Mouse (Mus musculus) frontal cortex, adult 2 months (tissue): ENCODE measurements around the gene Hdhd3. TPM values are rescaled to one million over a fixed set of nuclear protein-coding genes. Genes with fewer than 3 reads are reported as not detected.
"Not testable (repeated sequence)": the region's sequence is repeated elsewhere in the genome, so short reads cannot be mapped to it uniquely, and the experiment has no call there.

Experiments
- DNase-seq, 2 experiments: peaks; one replicate each; pipeline ENCODE4 v3.0.0; 2022; ENCODE audit warnings: low spot score in 1 of 2; ENCODE audit errors: extremely low spot score in 1 of 2
- polyA plus RNA-seq: library from polyadenylated mRNA; depleted of rRNA; stranded (reverse); fragments of >200 nt; gene quantifications from 2 replicates; pipeline ENCODE4 v1.2.3, GENCODE M21; 2012; rRNA removed

Hdhd3 gene
- polyA plus RNA-seq, 1 experiment, result 6.8 TPM

DNA sequence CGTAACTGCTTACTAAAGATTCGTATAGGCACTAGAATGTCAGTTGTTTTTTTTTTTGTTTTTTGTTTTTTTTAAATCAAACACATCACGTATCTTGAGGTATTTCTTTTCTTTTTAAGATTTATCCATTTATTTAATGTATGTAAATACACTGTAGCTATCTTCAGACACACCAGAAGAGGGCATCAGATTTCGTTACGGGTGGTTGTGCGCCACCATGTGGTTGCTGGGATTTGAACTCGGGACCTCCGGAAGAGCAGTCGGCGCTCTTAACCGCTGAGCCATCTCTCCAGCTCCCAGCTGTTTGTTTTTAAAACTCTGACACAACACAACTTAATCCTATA is 23.7 kb downstream of the Hdhd3 start:
- DNase-seq, result not testable (repeated sequence)

DNA sequence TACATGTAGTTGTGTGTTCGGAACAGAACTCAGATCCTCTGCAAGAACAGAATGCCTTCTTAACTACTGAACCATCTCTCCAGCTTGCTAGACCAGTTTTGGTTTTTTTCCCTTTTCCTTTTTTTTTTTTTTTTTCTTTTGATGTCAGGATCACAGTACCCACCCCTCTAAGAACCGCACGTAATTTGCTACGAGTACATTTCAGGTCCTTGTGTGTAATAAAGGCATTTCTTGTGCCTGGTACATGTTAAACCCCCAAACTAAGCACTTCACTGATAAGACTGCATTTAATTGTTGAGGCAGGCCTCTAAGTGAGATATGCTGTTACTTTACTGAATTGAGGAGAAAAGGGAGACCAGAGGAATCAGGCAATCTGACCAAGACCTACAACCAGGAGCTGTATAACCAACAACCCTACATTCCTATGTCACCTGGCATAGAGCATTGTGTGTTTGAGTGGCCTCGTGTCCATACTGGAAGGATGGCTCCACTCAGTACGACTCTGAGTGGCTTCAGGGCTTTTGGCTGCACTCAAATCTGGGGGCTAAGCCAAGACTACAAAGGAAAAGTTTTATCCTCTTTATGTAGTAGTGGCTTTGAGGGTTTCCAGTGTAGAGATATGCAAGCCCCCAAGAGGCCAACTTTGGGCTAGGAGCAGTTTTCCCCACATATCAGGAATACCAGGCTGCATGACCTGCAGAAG is 25.6 kb downstream of the Hdhd3 start:
- no peak for DNase-seq

DNA sequence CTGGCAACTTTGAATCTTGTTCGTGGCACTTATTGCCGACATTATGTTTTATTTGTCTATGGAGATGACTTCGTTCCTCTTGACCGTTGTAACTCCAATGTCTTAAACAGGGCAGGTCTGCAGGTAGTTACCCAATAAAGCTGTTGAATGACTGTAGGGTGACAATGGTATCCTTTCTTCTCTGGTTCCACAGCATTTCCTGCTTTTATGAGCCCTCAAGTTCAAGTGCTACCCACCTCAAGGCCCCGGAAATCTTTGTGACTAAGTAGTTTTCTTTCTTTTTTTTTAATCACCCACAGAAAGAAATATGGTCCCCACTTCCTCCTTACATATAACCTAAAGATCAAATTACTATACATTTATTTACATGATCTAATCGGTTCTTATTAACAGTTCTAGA is 27.5 kb downstream of the Hdhd3 start:
- DNase-seq, result no peak

DNA sequence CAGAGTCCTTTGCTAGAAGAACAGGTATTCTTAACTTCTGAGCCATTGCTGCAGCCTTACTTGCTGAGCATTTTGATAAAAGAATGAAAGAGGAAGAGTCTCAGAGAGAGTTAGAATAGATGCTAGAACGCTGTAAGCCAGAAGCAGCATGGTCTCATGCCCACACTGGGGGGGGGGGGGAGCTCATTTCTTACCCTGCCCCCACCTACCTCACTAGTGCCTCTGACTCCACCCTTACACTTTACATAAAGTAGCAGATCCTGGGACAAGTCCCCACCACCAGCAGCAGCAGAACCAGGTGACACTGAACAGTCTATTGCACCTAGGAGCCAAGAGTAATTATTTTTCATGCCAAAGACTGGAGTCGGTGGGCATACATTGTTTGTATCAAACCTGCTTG is 28.1 kb downstream of the Hdhd3 start:
- DNase-seq, result no peak

DNA sequence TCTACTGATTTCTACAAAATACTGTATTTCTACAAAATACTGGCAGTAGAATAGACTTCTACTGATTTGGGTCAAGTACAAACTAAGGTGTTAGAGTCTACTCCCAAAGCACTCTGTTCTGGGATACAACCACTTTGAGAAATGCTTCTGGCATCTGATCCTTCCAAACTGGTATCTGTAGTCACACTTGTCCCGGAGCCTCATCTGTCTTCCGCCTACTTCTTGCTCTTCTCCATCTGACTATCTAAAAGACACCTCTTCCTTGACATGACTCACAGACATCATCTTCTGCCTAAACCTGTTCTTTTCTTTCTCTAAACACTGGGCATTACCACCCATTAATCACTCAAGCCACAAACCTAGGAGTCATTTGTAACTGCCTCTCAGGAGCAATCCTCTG is 31.2 kb downstream of the Hdhd3 start:
- DNase-seq, result peak; percentile 38 to 62

DNA sequence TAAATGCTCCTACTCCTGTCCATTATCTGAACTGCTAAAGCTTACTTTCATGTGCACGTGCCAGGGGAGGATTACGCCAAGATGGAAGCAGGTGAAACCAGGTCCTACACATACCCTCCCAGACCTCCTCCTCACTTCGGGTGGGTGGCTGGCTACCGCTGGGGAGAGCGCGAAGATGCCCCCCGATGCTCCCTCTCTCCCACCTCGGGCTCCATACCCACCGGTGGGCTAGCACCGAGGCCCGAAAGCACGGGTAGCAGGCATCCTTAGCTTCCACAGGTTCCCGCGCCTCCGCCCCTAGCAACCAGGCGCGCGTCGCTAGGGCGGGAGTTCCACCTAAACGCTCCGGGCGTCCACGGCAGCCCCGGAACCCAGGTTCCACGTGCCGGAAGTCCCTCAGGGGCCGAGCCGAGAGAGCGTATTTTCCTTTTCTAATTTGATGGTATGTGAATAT is 32.6 kb downstream of the Hdhd3 start, which contains the start of gene Wdr31:
Gene Wdr31 (minus strand): TSS at position 299 of the 454 bp plus-strand sequence.
- DNase-seq, result peak; percentile 46 to 86

DNA sequence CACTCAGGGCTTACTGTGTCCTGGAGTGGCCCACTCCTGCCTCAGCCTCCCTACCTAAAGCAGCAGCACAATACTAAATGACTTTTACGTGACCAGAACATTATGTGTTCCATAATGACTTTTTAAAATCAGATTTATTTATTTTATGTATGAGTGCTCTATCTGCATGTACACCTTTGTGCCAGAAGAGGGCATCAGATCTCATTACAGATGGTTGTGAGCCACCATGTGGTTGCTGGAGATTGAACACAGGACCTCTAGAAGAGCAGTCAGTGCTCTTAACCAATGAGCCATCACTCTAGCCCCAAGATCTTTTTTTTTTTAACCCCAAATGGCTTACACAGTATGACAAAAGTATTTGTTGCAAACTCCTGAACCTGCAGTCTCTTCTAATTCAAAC is 35.1 kb downstream of the Hdhd3 start:
- no peak for DNase-seq

DNA sequence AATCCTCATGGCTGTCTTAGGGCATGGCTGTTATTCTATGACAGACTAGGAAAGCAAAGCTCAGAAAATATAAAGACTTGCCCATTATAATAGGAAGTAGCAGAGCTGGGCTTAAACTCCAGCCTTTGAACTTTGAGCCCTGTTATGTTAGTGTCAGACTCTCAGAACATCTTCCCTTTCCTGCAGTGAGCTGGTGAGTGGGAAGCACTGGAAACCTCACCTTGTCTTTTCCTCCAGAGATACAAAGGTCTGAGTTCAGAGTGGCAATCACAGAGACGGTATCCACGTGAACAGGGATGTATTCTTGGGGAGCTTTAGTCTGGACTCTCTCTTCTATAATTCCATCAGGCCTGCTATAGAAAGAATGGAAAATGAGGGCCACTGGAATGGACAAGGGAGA is 40.1 kb downstream of the Hdhd3 start:
- DNase-seq, result no peak

DNA sequence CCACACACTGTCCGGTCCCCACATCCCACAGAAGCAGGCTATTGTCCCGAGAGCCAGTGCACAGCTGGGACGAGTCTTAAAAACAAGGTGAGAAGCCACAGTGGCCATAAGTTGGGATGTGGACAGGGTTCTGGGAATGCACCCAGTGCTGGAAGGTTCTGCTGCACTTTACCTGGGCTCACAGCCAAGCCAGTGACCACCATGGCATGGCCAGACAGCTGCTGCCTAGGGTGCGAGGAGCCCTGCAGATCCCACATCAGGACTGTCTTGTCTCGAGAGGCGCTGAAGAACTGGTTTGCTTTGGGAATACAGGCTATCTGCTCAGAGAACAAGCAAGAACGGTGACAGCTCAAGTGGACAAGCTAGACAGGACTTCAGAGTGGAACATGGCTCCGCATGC is 42.9 kb downstream of the Hdhd3 start:
- no peak for DNase-seq

DNA sequence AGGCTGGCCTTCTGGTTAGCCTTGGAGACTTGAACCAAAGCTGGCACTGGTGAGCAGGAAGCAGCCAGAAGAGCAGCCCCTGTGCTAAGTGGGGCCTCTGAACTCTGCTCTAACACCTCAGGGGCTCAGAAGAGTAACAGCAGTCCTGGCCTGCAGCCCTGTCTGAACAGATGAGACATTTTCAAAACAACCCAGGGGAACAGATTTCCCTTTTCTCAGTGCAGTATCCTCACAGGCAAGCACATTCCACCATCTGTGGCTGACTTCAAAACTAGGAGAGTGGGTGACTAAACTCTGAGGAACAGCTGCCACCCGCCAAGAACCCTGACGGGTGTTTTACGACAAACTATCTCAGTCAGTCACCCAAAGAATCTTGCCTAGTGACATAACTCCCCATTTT is 44.2 kb downstream of the Hdhd3 start:
- peak; percentile 65 to 75 for DNase-seq

DNA sequence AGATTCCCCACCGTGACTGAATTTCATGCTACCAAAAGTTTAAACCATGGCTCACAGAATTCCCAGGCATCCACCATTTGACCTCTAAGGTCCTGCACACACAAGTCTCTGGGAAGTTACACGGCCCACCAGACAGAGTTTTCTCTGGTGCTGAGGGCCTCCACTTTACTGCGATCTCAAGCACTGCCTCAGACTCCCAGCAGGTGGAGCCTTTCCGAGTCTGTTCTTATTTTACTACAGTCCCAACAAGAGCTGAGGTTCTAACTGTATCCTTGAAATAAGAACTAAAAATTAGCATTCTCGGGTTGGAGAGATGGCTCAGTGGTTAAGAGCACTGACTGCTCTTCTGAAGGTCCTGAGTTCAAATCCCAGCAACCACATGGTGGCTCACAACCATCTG is 48.3 kb downstream of the Hdhd3 start:
- peak in 1 of 2 experiments; percentile 64 for DNase-seq

Other genes with a start within 250 kb of the Hdhd3 start
- 10.3 and 11.6 TPM in 2 replicates for gene Slc31a2, start 240.9 kb downstream of the Hdhd3 start, polyA plus RNA-seq
- 24.4 and 27.2 TPM in 2 replicates for gene Fkbp15, start 142.9 kb downstream of the Hdhd3 start, polyA plus RNA-seq
- 19.9 and 20.0 TPM in 2 replicates for gene Slc31a1, start 142.7 kb downstream of the Hdhd3 start, polyA plus RNA-seq
- 54.6 and 57.6 TPM in 2 replicates for gene Cdc26, start 94.8 kb downstream of the Hdhd3 start, polyA plus RNA-seq
- gene Prpf4, start 94.7 kb downstream of the Hdhd3 start, polyA plus RNA-seq, result 15.6 and 17.4 TPM in 2 replicates
- 0.20 and 0.23 TPM in 2 replicates for gene Rnf183, start 68.2 kb downstream of the Hdhd3 start, polyA plus RNA-seq
- gene Wdr31, start 32.6 kb downstream of the Hdhd3 start, polyA plus RNA-seq, result 7.1 and 8.4 TPM in 2 replicates
- 0.60 and 0.78 TPM in 2 replicates for gene Bspry, start 23.4 kb downstream of the Hdhd3 start, polyA plus RNA-seq
- 37.2 and 43.1 TPM in 2 replicates for gene Alad, start 16.5 kb upstream of the Hdhd3 start, polyA plus RNA-seq
- gene Pole3, start 21.6 kb upstream of the Hdhd3 start, polyA plus RNA-seq, result 30.6 and 31.3 TPM in 2 replicates
- gene 4933430I17Rik, start 21.9 kb upstream of the Hdhd3 start, polyA plus RNA-seq, result 0.44 TPM in 2 replicates
- 46.3 and 48.4 TPM in 2 replicates for gene Rgs3, start 56.4 kb upstream of the Hdhd3 start, polyA plus RNA-seq